Mouse (Mus musculus) G1E (cell line): ENCODE results near the gene Fbln1.

ENCODE experiments used
- CTCF ChIP-seq: IDR thresholded peaks from 2 replicates; pipeline ENCODE4 v1.5.1; 2012; ENCODE audit warnings: low read depth, low read length, inconsistent platforms, mixed read lengths
- GATA1 ChIP-seq: IDR thresholded peaks from 2 replicates; pipeline ENCODE4 v1.6.1; 2012; ENCODE audit warnings: borderline replicate concordance, low read length, inconsistent platforms, mixed read lengths
- POLR2AphosphoS5 ChIP-seq: IDR thresholded peaks from 2 replicates; pipeline ENCODE4 v1.6.1; 2012; ENCODE audit warnings: low read depth, low read length, inconsistent platforms; ENCODE audit not compliant: insufficient replicate concordance

DNA sequence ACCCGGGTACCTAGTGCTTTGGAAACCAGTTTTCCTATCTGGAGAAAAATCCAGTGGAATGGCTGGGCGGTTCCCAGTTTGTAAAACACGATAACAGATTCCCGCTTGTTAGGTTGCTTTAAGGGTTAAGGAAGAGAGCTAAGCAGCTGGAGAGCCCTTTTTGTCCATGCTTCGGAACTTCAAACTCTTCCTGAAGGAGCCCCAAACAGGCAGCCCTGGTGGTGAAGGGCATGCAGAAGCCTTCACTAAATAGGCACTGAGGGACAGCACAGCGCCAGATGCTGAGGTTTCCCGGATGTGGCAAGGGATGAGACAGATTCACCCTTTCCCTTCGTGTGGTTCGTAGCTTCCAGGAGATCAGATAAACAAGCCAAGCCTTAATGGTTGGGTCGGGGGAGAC lies 2.6 kb downstream of the Fbln1 start:
- TF ChIP-seq CTCF (no peak), POLR2AphosphoS5 (no peak), GATA1 (no peak)
